9 mouse cellular contexts compared by ENCODE assay signal in genomic region chr2:93032651-93033050, GRCm38 (mm10). TPM values are rescaled to one million over a fixed set of nuclear protein-coding genes. Genes with fewer than 3 reads are reported as not detected.
DNase-seq lines count a peak whose midpoint lies in the region; ATAC-seq lines count a peak whose summit lies in the region.
"Had no signal": no experiment of that assay in that cellular context is flagged by ENCODE, and none has a peak within 500 bp of the region (broad histone marks: within the 10 kb centered on the region; RNA-seq: fewer than 3 reads in every experiment).

No protein-coding gene starts in this region.

- H3K4me3 ChIP-seq in midbrain, embryonic 10.5 days: no peak overlapping the region
- no peak overlapping the region for H3K4me3 ChIP-seq in midbrain, embryonic 11.5 days (ENCODE audit: low read depth, low read length)

- WGBS in midbrain, embryonic 10.5 days: 87% methylated on average over 11 of the region's 11 CpGs
- 77% methylated on average over 11 of the region's 11 CpGs for WGBS in midbrain, embryonic 11.5 days

- DNase-seq in midbrain, embryonic 10.5 days (ENCODE audit: low spot score): no peak
- no peak for DNase-seq in midbrain, embryonic 11.5 days (ENCODE audit: low spot score, missing footprints)
- DNase-seq in gastrocnemius, postnatal 10 days: peak; percentile 54
- DNase-seq in kidney, adult 18-20 months: peak; percentile 51
- DNase-seq in lung, postnatal 4 days: peak; percentile 65 to 86
- DNase-seq in urinary bladder, postnatal 25 days (ENCODE audit: low spot score): no peak
- no peak for DNase-seq in left cerebral cortex, adult 11 months (ENCODE audit: low spot score)
- no peak for DNase-seq in frontal cortex, postnatal 10 days (ENCODE audit: low spot score in 2 of 2)
- DNase-seq: thymus, postnatal 25 days had no signal

- H3K4me1 ChIP-seq in midbrain, embryonic 10.5 days: peaks cover 62% of the 10 kb centered on the region
- peaks cover 23% of the 10 kb centered on the region for H3K4me1 ChIP-seq in midbrain, embryonic 11.5 days (ENCODE audit: control insufficient read depth, insufficient read depth, low read length)

- no peak overlapping the region for H3K9ac ChIP-seq in midbrain, embryonic 11.5 days (ENCODE audit: low read length)

- no peak overlapping the region for H3K4me2 ChIP-seq in midbrain, embryonic 11.5 days

- no peak for ATAC-seq in midbrain, embryonic 11.5 days (ENCODE audit: low FRiP score)

- H3K9me3 ChIP-seq in midbrain, embryonic 10.5 days (replicated peaks): no peaks in the 10 kb centered on the region
- H3K9me3 ChIP-seq in midbrain, embryonic 11.5 days (ENCODE audit: control insufficient read depth, low read length): no peaks in the 10 kb centered on the region

- peaks cover 16% of the 10 kb centered on the region; the same call in 1 of the 2 replicates for H3K27me3 ChIP-seq in midbrain, embryonic 10.5 days (ENCODE audit: low read depth, poor library complexity, severe bottlenecking)
- no peaks in the 10 kb centered on the region for H3K27me3 ChIP-seq in midbrain, embryonic 11.5 days (ENCODE audit: control insufficient read depth, insufficient read depth, low read length)

- H3K27ac ChIP-seq in midbrain, embryonic 10.5 days (replicated peaks): peak overlapping the region; percentile 6
- H3K27ac ChIP-seq in midbrain, embryonic 11.5 days (ENCODE audit: low read depth, low read length): no peak overlapping the region

- H3K36me3 ChIP-seq in midbrain, embryonic 10.5 days: no peaks in the 10 kb centered on the region
- no peaks in the 10 kb centered on the region for H3K36me3 ChIP-seq in midbrain, embryonic 11.5 days (ENCODE audit: control insufficient read depth, insufficient read depth, low read length)

RNA-seq across cellular contexts. Expression of gene Prdm11, which starts 13.3 kb away (rescaled TPM):
- polyA plus RNA-seq in midbrain, embryonic 10.5 days (2016; fragmentation: Nextera tagmentation; extraction: Ambion mirVana): 1.5 and 1.7 TPM in 2 replicates
- polyA plus RNA-seq in midbrain, embryonic 11.5 days (2014; fragmentation: Nextera tagmentation; extraction: Ambion mirVana): 0.90 and 1.8 TPM in 2 replicates
- 1 to 10 TPM; 3.2 to 3.4 TPM for total RNA-seq in gastrocnemius, postnatal 10 days (2021)

Comparison
In these comparisons a context has a peak if more than half of its experiments do, and no peak if none do; other contexts are left out.
1. DNase-seq: peak in gastrocnemius, postnatal 10 days (single experiment), kidney, adult 18-20 months (single experiment) and lung, postnatal 4 days (2 of 2); none in midbrain, embryonic 10.5 days (single experiment), midbrain, embryonic 11.5 days (single experiment), urinary bladder, postnatal 25 days (single experiment), left cerebral cortex, adult 11 months (single experiment) and frontal cortex, postnatal 10 days (0 of 2).